23 mouse cellular contexts compared by ENCODE assay signal in genomic region chr5:20675163-20675665, GRCm38 (mm10).
DNase-seq lines count a peak whose midpoint lies in the region; TF ChIP-seq lines count a peak whose summit lies in the region.
"Had no signal": no experiment of that assay in that cellular context is flagged by ENCODE, and none has a peak within 500 bp of the region (broad histone marks: within the 10 kb centered on the region; RNA-seq: fewer than 3 reads in every experiment).

No protein-coding gene starts in this region.

- intact Hi-C loops in left cerebral cortex, adult 2 months (cut with DNase I): no loop called here
- intact Hi-C loops in left cerebral cortex, postnatal 36 days (cut with DNase I): no loop called here

- no peaks in the 10 kb centered on the region for H3K27me3 ChIP-seq in embryonic facial prominence, embryonic 10.5 days (replicated peaks; ENCODE audit: low read depth, poor library complexity, severe bottlenecking)
- H3K27me3 ChIP-seq: embryonic facial prominence, embryonic 15.5 days; heart, embryonic 15.5 days; limb, embryonic 15.5 days; liver, embryonic 13.5 days; neural tube, embryonic 12.5 days had no signal

- DNase-seq in embryo, embryonic 10.5 days (ENCODE audit: low spot score): peak; percentile 22
- DNase-seq in embryo, embryonic 9.5 days (ENCODE audit: extremely low spot score): no peak
- no peak for DNase-seq in left cerebral cortex, adult 2 months (ENCODE audit: extremely low spot score in 1 of 2, low spot score in 2 of 2)
- no peak for DNase-seq in left cerebral cortex, postnatal 36 days (ENCODE audit: low spot score in 2 of 2)
- peak; percentile 43 for DNase-seq in embryonic facial prominence, embryonic 10.5 days (ENCODE audit: low spot score)
- no peak for DNase-seq in layer of hippocampus, postnatal 10 days (ENCODE audit: low spot score in 2 of 2)
- DNase-seq in frontal cortex, adult 2 months (ENCODE audit: extremely low spot score in 1 of 2, low spot score in 1 of 2): no peak
- DNase-seq: adrenal gland, postnatal 10 days; cerebellum, adult 11 months; kidney, adult 9 months; kidney, postnatal 10 days; liver, embryonic 13.5 days; right cerebral cortex, adult 18-20 months; spleen, adult 18-20 months; thymus, postnatal 14 days had no signal

- H3K9me3 ChIP-seq in embryonic facial prominence, embryonic 10.5 days: no peaks in the 10 kb centered on the region
- H3K9me3 ChIP-seq: embryonic facial prominence, embryonic 15.5 days; heart, embryonic 15.5 days; limb, embryonic 15.5 days; liver, embryonic 13.5 days; midbrain, embryonic 10.5 days; neural tube, embryonic 12.5 days had no signal

- H3K27ac ChIP-seq in left cerebral cortex, adult 2 months: peak overlapping the region; percentile 44; the same call in 1 of the 2 replicates
- H3K27ac ChIP-seq in embryonic facial prominence, embryonic 10.5 days (replicated peaks): 0 out of 2 replicates have a peak overlapping the region, but pooled peaks have one; percentile 24
- H3K27ac ChIP-seq: embryonic facial prominence, embryonic 15.5 days; heart, embryonic 15.5 days; hindbrain, embryonic 14.5 days; limb, embryonic 15.5 days; liver, embryonic 13.5 days; macrophage; midbrain, embryonic 10.5 days; neural tube, embryonic 12.5 days had no signal

- peaks cover 41% of the 10 kb centered on the region for H3K4me1 ChIP-seq in embryonic facial prominence, embryonic 10.5 days
- H3K4me1 ChIP-seq: heart, embryonic 15.5 days; limb, embryonic 15.5 days; liver, embryonic 13.5 days had no signal

- no peak overlapping the region for H3K4me3 ChIP-seq in left cerebral cortex, adult 2 months
- no peak overlapping the region for H3K4me3 ChIP-seq in embryonic facial prominence, embryonic 10.5 days
- H3K4me3 ChIP-seq: embryonic facial prominence, embryonic 15.5 days; heart, embryonic 15.5 days; limb, embryonic 15.5 days; liver, embryonic 13.5 days; midbrain, embryonic 10.5 days; myocyte; neural tube, embryonic 12.5 days had no signal

- no peaks in the 10 kb centered on the region for H3K36me3 ChIP-seq in embryonic facial prominence, embryonic 10.5 days (replicated peaks)
- H3K36me3 ChIP-seq: embryonic facial prominence, embryonic 15.5 days; heart, embryonic 15.5 days; limb, embryonic 15.5 days; liver, embryonic 13.5 days; midbrain, embryonic 10.5 days; neural tube, embryonic 12.5 days had no signal

- TF ChIP-seq CTCF in left cerebral cortex, adult 2 months (IDR thresholded peaks at IDR 0.05): no peak

Comparison
In these comparisons a context has a peak if more than half of its experiments do, and no peak if none do; other contexts are left out.
1. DNase-seq: peak in embryo, embryonic 10.5 days (single experiment) and embryonic facial prominence, embryonic 10.5 days (single experiment); none in embryo, embryonic 9.5 days (single experiment), left cerebral cortex, adult 2 months (0 of 2), left cerebral cortex, postnatal 36 days (0 of 2), layer of hippocampus, postnatal 10 days (0 of 2) and frontal cortex, adult 2 months (0 of 2).